In the genomic region with DNA sequence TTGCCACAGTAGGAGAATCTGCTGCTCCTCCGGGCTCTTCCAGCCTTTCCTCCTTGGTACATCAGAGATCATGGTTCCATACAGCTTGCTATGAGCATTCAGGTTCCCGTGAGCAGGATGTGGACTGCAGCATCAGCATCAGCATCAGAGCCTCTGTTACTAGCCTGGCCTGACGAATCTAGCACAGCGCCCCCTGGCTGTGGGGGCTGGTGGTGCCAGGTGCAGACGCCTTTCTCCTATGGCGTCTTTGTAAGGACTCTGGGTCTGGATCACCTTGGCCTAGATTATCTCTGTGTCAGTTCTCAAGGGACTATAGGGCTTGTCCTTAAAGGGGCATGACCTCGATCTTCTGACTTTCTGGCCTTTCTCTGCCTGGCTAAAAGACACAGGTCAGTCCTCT, we compare ENCODE assay signal across 9 mouse cellular contexts.
A peak's percentile ranks its signal among the peaks of the same experiment; 100 is the strongest.
DNase-seq lines count a peak whose midpoint lies in the region; ATAC-seq and TF ChIP-seq lines count a peak whose summit lies in the region.
"Had no signal": no experiment of that assay in that cellular context is flagged by ENCODE, and none has a peak within 500 bp of the region (broad histone marks: within the 10 kb centered on the region; RNA-seq: fewer than 3 reads in every experiment).

No protein-coding gene starts in this region.

- no peaks in the 10 kb centered on the region for H3K36me3 ChIP-seq in midbrain, embryonic 14.5 days (ENCODE audit: control insufficient read depth, insufficient read depth, low read length)
- no peaks in the 10 kb centered on the region for H3K36me3 ChIP-seq in midbrain, embryonic 13.5 days
- no peaks in the 10 kb centered on the region for H3K36me3 ChIP-seq in liver, embryonic 14.5 days (replicated peaks; ENCODE audit: control insufficient read depth, insufficient read depth, low read depth)
- H3K36me3 ChIP-seq: heart, embryonic 15.5 days had no signal

- no peak overlapping the region for H3K27ac ChIP-seq in midbrain, embryonic 14.5 days (replicated peaks; ENCODE audit: low read depth, low read length)
- H3K27ac ChIP-seq in midbrain, embryonic 13.5 days = no peak overlapping the region
- no peak overlapping the region for H3K27ac ChIP-seq in liver, embryonic 14.5 days
- H3K27ac ChIP-seq: heart, embryonic 15.5 days had no signal

- no peak overlapping the region for H3K4me2 ChIP-seq in midbrain, embryonic 14.5 days (ENCODE audit: low read length)
- H3K4me2 ChIP-seq in midbrain, embryonic 13.5 days (replicated peaks) = no peak overlapping the region
- no peak overlapping the region for H3K4me2 ChIP-seq in liver, embryonic 14.5 days (ENCODE audit: low read depth)
- H3K4me2 ChIP-seq: heart, embryonic 15.5 days had no signal

- H3K9me3 ChIP-seq in midbrain, embryonic 14.5 days (ENCODE audit: control insufficient read depth, low read length) = no peaks in the 10 kb centered on the region
- no peaks in the 10 kb centered on the region for H3K9me3 ChIP-seq in midbrain, embryonic 13.5 days
- H3K9me3 ChIP-seq in liver, embryonic 14.5 days (ENCODE audit: control insufficient read depth, low read length) = no peaks in the 10 kb centered on the region
- H3K9me3 ChIP-seq: heart, embryonic 15.5 days had no signal

- ATAC-seq in cerebellum, adult (ENCODE audit: insufficient number of reproducible peaks, low FRiP score, low TSS enrichment) = no peak
- no peak for ATAC-seq in midbrain, embryonic 14.5 days (ENCODE audit: low FRiP score, low TSS enrichment)
- no peak for ATAC-seq in midbrain, embryonic 13.5 days
- ATAC-seq in liver, embryonic 14.5 days (ENCODE audit: insufficient read depth) = no peak

- H3K9ac ChIP-seq in midbrain, embryonic 14.5 days (replicated peaks; ENCODE audit: low read length) = no peak overlapping the region
- H3K9ac ChIP-seq in midbrain, embryonic 13.5 days (replicated peaks) = no peak overlapping the region
- H3K9ac ChIP-seq in liver, embryonic 14.5 days (replicated peaks) = no peak overlapping the region
- H3K9ac ChIP-seq: heart, embryonic 15.5 days had no signal

- WGBS in midbrain, embryonic 14.5 days = 40% methylated on average over 7 of the region's 7 CpGs
- WGBS in midbrain, embryonic 13.5 days = 32% methylated on average over 7 of the region's 7 CpGs
- WGBS in liver, embryonic 14.5 days (ENCODE audit: insufficient replicate concordance) = 23% methylated on average over 7 of the region's 7 CpGs

- TF ChIP-seq EP300 in liver, embryonic 14.5 days (IDR thresholded peaks at IDR 0.05; ENCODE audit: low read depth) = no peak

- intact Hi-C loops in gastrocnemius, postnatal 14 days (cut with DNase I; ENCODE audit: low total_unique reads) = no loop called here

- H3K4me3 ChIP-seq in midbrain, embryonic 14.5 days (replicated peaks; ENCODE audit: low read depth, low read length) = no peak overlapping the region
- H3K4me3 ChIP-seq in midbrain, embryonic 13.5 days (replicated peaks) = no peak overlapping the region
- no peak overlapping the region for H3K4me3 ChIP-seq in liver, embryonic 14.5 days (ENCODE audit: insufficient read depth in 1 of 2, low read depth in 2 of 2, low read length in 2 of 2)
- H3K4me3 ChIP-seq: heart, embryonic 15.5 days had no signal

- no peaks in the 10 kb centered on the region for H3K4me1 ChIP-seq in midbrain, embryonic 14.5 days (ENCODE audit: control insufficient read depth, insufficient read depth, low read length)
- H3K4me1 ChIP-seq in midbrain, embryonic 13.5 days (replicated peaks) = peaks cover 10% of the 10 kb centered on the region; the same call in 1 of the 2 replicates
- no peaks in the 10 kb centered on the region for H3K4me1 ChIP-seq in liver, embryonic 14.5 days (replicated peaks; ENCODE audit: control insufficient read depth in 2 of 2, insufficient read depth in 2 of 2, low read length in 1 of 2)

- DNase-seq in cerebellum, adult 11 months = peak; percentile 31
- DNase-seq in midbrain, embryonic 14.5 days = peak; percentile 44
- peak; percentile 56 for DNase-seq in c-Kit-positive CD71-positive TER-119-positive erythroid progenitor cells, embryonic 14.5 days (ENCODE audit: low spot score)
- peak; percentile 36 for DNase-seq in gastrocnemius, postnatal 14 days
- DNase-seq in liver, embryonic 14.5 days (ENCODE audit: low read depth in 3 of 3, low spot score in 3 of 3) = peak; percentile 22 to 37 (median 22)
- DNase-seq in spleen, postnatal 14 days (ENCODE audit: low spot score in 2 of 2) = peak; percentile 28 to 51

- H3K27me3 ChIP-seq in midbrain, embryonic 14.5 days (ENCODE audit: control insufficient read depth, insufficient read depth, low read length) = no peaks in the 10 kb centered on the region
- H3K27me3 ChIP-seq in midbrain, embryonic 13.5 days = peaks cover 7% of the 10 kb centered on the region; the same call in 1 of the 2 replicates
- H3K27me3 ChIP-seq in liver, embryonic 14.5 days (ENCODE audit: control insufficient read depth, insufficient read depth, low read length) = no peaks in the 10 kb centered on the region

- TF ChIP-seq CTCF in liver, embryonic 14.5 days (IDR thresholded peaks at IDR 0.05; ENCODE audit: low read depth) = peak; percentile 97
